Mouse (Mus musculus): Measurements from ENCODE around the gene Dapp1. TPM values are rescaled to one million over a fixed set of nuclear protein-coding genes. Genes with fewer than 3 reads are reported as not detected.
A peak's percentile ranks its signal among the peaks of the same experiment; 100 is the strongest.

Dapp1 gene
- polyA plus RNA-seq, 1 experiment from 2014 or later, result 2.3 TPM

- 84% methylated on average over 6 of the region's 6 CpGs for WGBS
- Histone ChIP-seq H3K4me3 (no peak overlapping the region), H3K27me3 (no peaks in the 10 kb centered on the region), H3K36me3 (no peaks in the 10 kb centered on the region), H3K9ac (no peak overlapping the region), H3K4me2 (replicated peaks) (no peak overlapping the region), H3K9me3 (replicated peaks) (peaks cover 6% of the 10 kb centered on the region; the same call in 1 of the 2 replicates), H3K27ac (no peak overlapping the region), H3K4me1 (no peaks in the 10 kb centered on the region)
- ATAC-seq (ENCODE audit: low FRiP score), result no peak
Observed at GRCm38 (mm10) chr3:138002545-138002944, 21.2 kb upstream of the Dapp1 start.

DNA sequence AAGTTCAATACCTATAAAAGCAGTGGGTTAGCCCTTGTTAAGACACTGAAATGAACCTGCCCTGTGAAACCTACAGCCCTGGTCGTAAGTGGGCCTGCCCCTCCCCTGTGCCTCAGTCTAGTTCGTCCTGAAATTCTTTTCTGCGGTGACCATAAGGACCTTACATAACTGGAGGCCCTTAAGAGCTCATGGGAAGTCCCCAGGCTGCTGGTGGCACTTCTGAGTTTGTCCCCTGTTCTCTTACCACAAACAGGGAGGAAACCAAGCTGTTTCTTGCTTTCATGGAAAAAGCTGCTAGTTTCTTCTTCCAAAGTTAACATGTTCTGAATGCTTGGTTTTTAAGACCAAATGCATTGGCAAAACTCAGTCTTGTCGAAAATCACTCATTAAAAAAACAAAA, 20.5 kb upstream of the Dapp1 start:
- Histone ChIP-seq H3K27ac (no peak overlapping the region), H3K9ac (no peak overlapping the region), H3K4me2 (replicated peaks) (no peak overlapping the region), H3K9me3 (replicated peaks) (peaks cover 6% of the 10 kb centered on the region; the same call in 1 of the 2 replicates), H3K4me3 (no peak overlapping the region), H3K4me1 (no peaks in the 10 kb centered on the region), H3K36me3 (no peaks in the 10 kb centered on the region), H3K27me3 (no peaks in the 10 kb centered on the region)
- WGBS, result 79% methylated on average over 4 of the region's 4 CpGs
- no peak for ATAC-seq (ENCODE audit: low FRiP score)

GRCm38 (mm10) chr3:138000724-138001069, 19.4 kb upstream of the Dapp1 start:
- H3K36me3 ChIP-seq, result no peaks in the 10 kb centered on the region
- H3K4me2 ChIP-seq (replicated peaks), result no peak overlapping the region
- ATAC-seq (ENCODE audit: low FRiP score), result no peak
- no peaks in the 10 kb centered on the region for H3K4me1 ChIP-seq
- no peak overlapping the region for H3K9ac ChIP-seq
- H3K27ac ChIP-seq, result no peak overlapping the region
- 71% methylated on average over 4 of the region's 4 CpGs for WGBS
- H3K4me3 ChIP-seq, result no peak overlapping the region
- H3K9me3 ChIP-seq (replicated peaks), result peaks cover 6% of the 10 kb centered on the region; the same call in 1 of the 2 replicates
- no peaks in the 10 kb centered on the region for H3K27me3 ChIP-seq

GRCm38 (mm10) chr3:138000062-138000723, 18.8 kb upstream of the Dapp1 start:
- Histone ChIP-seq H3K27me3 (no peaks in the 10 kb centered on the region), H3K9ac (no peak overlapping the region), H3K4me3 (no peak overlapping the region), H3K36me3 (no peaks in the 10 kb centered on the region), H3K27ac (no peak overlapping the region), H3K4me2 (replicated peaks) (no peak overlapping the region), H3K9me3 (replicated peaks) (peaks cover 4% of the 10 kb centered on the region; the same call in 1 of the 2 replicates), H3K4me1 (no peaks in the 10 kb centered on the region)
- WGBS, result 93% methylated on average over 8 of the region's 8 CpGs
- no peak for ATAC-seq (ENCODE audit: low FRiP score)

- H3K4me3 ChIP-seq, result no peak overlapping the region
- H3K9me3 ChIP-seq (replicated peaks), result no peaks in the 10 kb centered on the region
- 61% methylated on average over 9 of the region's 9 CpGs for WGBS
- no peaks in the 10 kb centered on the region for H3K4me1 ChIP-seq
- no peaks in the 10 kb centered on the region for H3K27me3 ChIP-seq
- H3K36me3 ChIP-seq, result no peaks in the 10 kb centered on the region
- no peak for ATAC-seq (ENCODE audit: low FRiP score)
- H3K27ac ChIP-seq, result no peak overlapping the region
- no peak overlapping the region for H3K4me2 ChIP-seq (replicated peaks)
- no peak overlapping the region for H3K9ac ChIP-seq
Observed at GRCm38 (mm10) chr3:137999224-137999790, 18.0 kb upstream of the Dapp1 start.

DNA sequence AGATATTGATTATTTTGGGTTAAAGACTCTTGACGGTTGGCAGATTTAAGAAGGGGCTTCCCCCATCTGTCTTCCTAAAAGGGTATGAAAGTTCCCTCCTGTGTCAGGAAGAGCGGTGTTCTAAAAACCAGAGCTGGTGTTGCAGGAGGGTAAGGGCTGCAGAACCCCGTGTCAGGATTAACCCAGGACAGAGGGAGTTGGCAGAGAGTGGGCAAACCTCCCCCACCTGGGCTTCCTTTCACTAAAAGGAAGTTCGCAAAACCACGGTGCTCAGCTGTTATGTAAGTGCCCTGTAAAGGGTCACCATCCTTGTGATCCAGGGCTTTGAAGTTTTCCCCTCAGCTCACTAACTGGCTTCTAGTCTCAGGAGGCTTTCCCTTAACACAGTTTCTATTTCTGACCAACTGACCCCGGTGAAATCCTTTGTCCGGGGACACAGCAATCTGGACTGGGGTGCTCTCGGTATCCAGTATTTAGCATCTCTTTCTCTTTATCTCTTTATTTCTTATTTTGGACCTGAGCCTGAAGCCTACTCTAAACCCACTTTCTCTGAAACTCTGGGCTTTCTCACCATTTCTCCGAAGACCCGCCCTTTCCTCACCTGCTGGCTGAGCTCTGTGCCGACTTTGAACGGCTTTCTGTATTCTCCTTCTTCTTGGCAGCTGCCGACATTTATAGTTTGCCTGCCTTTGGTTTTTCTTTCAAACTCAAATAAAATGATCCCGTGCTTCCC, 17.3 kb upstream of the Dapp1 start:
- Histone ChIP-seq H3K4me1 (0 out of 2 replicates have a peak, but pooled peaks cover 4% of the 10 kb centered on the region), H3K9me3 (replicated peaks) (no peaks in the 10 kb centered on the region), H3K9ac (no peak overlapping the region), H3K27ac (no peak overlapping the region), H3K4me2 (replicated peaks) (no peak overlapping the region), H3K4me3 (no peak overlapping the region), H3K36me3 (no peaks in the 10 kb centered on the region), H3K27me3 (no peaks in the 10 kb centered on the region)
- ATAC-seq (ENCODE audit: low FRiP score), result no peak
- WGBS, result 65% methylated on average over 14 of the region's 14 CpGs

DNA sequence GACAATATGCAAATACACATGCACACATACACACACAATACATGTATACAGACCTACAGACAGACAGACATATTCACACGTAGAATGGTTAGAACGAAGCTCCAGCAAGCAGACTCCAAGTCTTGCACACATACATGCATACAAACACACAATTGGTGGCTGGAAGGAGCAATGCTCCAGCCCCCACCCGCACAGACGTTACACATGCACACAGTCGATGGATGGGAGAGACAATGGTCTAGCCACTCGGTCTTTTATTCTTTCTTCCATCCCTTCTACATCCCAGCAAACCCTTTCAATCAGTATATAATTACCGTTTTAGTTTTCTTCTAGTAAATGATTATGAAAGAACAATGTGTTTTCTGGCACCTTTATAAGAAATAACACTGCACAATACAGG, 14.1 kb upstream of the Dapp1 start:
- 64% methylated on average over 7 of the region's 7 CpGs for WGBS
- no peak for ATAC-seq (ENCODE audit: low FRiP score)

DNA sequence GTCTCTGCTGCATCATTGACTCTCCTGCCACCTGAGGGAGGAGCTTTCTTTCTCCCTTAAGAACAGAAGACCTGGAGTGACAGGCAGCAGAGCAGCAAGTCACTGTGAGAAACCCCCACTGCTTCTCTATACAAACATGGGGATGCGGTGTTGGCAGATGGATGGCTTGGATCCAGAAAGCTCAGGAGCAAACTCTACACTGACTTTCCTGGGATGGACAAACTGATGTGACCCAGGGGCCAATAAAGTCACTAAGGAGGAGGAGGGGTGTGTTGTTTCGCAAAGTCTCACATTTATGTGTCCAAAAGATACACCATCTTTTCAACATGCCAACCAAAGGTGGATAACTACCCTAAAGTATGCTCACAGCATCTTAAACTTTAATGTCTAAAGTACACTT, 12.9 kb upstream of the Dapp1 start:
- H3K36me3 ChIP-seq, result no peaks in the 10 kb centered on the region
- H3K9ac ChIP-seq, result no peak overlapping the region
- H3K27me3 ChIP-seq, result no peaks in the 10 kb centered on the region
- no peak overlapping the region for H3K4me2 ChIP-seq (replicated peaks)
- H3K4me3 ChIP-seq, result no peak overlapping the region
- H3K27ac ChIP-seq, result no peak overlapping the region
- 0 out of 2 replicates have a peak, but pooled peaks cover 4% of the 10 kb centered on the region for H3K4me1 ChIP-seq
- no peaks in the 10 kb centered on the region for H3K9me3 ChIP-seq (replicated peaks)
- ATAC-seq (ENCODE audit: low FRiP score), result no peak
- WGBS, result 84% methylated on average over 2 of the region's 2 CpGs

More for the DNA sequence above, 14.1 kb upstream of the Dapp1 start:
- no peaks in the 10 kb centered on the region for H3K36me3 ChIP-seq
- H3K27ac ChIP-seq, result no peak overlapping the region
- H3K9ac ChIP-seq, result no peak overlapping the region
- H3K9me3 ChIP-seq (replicated peaks), result no peaks in the 10 kb centered on the region
- H3K4me3 ChIP-seq, result no peak overlapping the region
- H3K27me3 ChIP-seq, result no peaks in the 10 kb centered on the region
- no peak overlapping the region for H3K4me2 ChIP-seq (replicated peaks)
- 0 out of 2 replicates have a peak, but pooled peaks cover 4% of the 10 kb centered on the region for H3K4me1 ChIP-seq

- ATAC-seq (ENCODE audit: low FRiP score), result no peak
- Histone ChIP-seq H3K9ac (no peak overlapping the region), H3K36me3 (no peaks in the 10 kb centered on the region), H3K4me3 (no peak overlapping the region), H3K4me1 (0 out of 2 replicates have a peak, but pooled peaks cover 4% of the 10 kb centered on the region), H3K4me2 (replicated peaks) (no peak overlapping the region), H3K9me3 (replicated peaks) (no peaks in the 10 kb centered on the region), H3K27me3 (no peaks in the 10 kb centered on the region), H3K27ac (no peak overlapping the region)
- 74% methylated on average over 5 of the region's 5 CpGs for WGBS
Observed at GRCm38 (mm10) chr3:137992366-137992765, 11.0 kb upstream of the Dapp1 start.

- Histone ChIP-seq H3K27ac (no peak overlapping the region), H3K4me1 (0 out of 2 replicates have a peak, but pooled peaks cover 4% of the 10 kb centered on the region), H3K36me3 (no peaks in the 10 kb centered on the region), H3K9ac (no peak overlapping the region), H3K4me2 (replicated peaks) (no peak overlapping the region), H3K9me3 (replicated peaks) (no peaks in the 10 kb centered on the region), H3K4me3 (no peak overlapping the region), H3K27me3 (no peaks in the 10 kb centered on the region)
- WGBS, result 14% methylated on average over 11 of the region's 11 CpGs
- ATAC-seq (ENCODE audit: low FRiP score), result peak; percentile 84
Observed at GRCm38 (mm10) chr3:137991183-137991582, 9.8 kb upstream of the Dapp1 start.

DNA sequence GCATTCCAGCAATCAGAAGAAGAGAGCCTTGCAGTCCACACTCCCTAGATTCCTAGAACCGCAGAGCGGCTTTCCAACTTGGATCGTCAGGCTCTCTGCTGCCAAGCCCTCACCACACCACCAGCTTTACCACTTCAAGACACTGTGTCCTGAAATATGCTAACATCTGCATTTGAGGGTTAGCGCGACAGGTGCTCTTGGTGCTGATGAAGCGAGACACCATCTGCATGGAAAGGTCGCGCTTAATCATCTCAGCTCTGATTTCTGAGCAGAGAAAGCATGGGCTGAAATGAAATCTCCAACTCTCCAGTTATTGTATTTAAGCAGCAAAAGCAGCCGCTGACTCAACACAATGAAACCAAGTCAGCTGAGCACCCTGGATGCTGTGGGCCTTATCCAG, 8.1 kb upstream of the Dapp1 start:
- WGBS, result 94% methylated on average over 9 of the region's 9 CpGs
- Histone ChIP-seq H3K36me3 (no peaks in the 10 kb centered on the region), H3K9me3 (replicated peaks) (no peaks in the 10 kb centered on the region), H3K4me3 (no peak overlapping the region), H3K27me3 (no peaks in the 10 kb centered on the region), H3K4me2 (replicated peaks) (no peak overlapping the region), H3K4me1 (0 out of 2 replicates have a peak, but pooled peaks cover 4% of the 10 kb centered on the region), H3K9ac (no peak overlapping the region), H3K27ac (no peak overlapping the region)
- no peak for ATAC-seq (ENCODE audit: low FRiP score)
